Mouse (Mus musculus) MEL (cell line): ENCODE measurements around the gene Slc35d1. TPM values are rescaled to one million over a fixed set of nuclear protein-coding genes. Genes with fewer than 3 reads are reported as not detected.
A peak's percentile ranks its signal among the peaks of the same experiment; 100 is the strongest.

Source experiments
- DNase-seq: peaks from one replicate; pipeline ENCODE4 v3.0.0; 2011; ENCODE audit warnings: low read depth, low spot score
- H3K27ac ChIP-seq: 2 replicates; pipeline ENCODE4 v1.5.1; 2012; ENCODE audit warnings: low read depth, mild to moderate bottlenecking, control low read depth, low read length, moderate library complexity; ENCODE audit not compliant: control insufficient read depth
- H3K27me3 ChIP-seq, 2 experiments: fragments of 150-350 bp in 1 of 2; sonication (generic) in 1 of 2; 2 replicates each; pipeline ENCODE4 v1.6.1; 2012; ENCODE audit warnings: low read length in 2 of 2, mild to moderate bottlenecking in 2 of 2, improper control_type of control experiment in 1 of 2, moderate library complexity in 1 of 2; ENCODE audit not compliant: insufficient read depth in 2 of 2, control insufficient read depth in 1 of 2
- H3K36me3 ChIP-seq, 2 experiments: 2 replicates each; pipeline ENCODE4 v1.6.1; 2012 to 2014; ENCODE audit warnings: low read length in 2 of 2, improper control_type of control experiment in 1 of 2, inconsistent platforms in 1 of 2, mild to moderate bottlenecking in 1 of 2; ENCODE audit not compliant: insufficient read depth in 2 of 2, control insufficient read depth in 1 of 2
- H3K4me1 ChIP-seq, 2 experiments: fragments of 150-350 bp in 1 of 2; sonication (generic) in 1 of 2; 2 replicates each; pipeline ENCODE4 v1.6.1; 2012; ENCODE audit warnings: low read length in 2 of 2, improper control_type of control experiment in 1 of 2, mild to moderate bottlenecking in 1 of 2; ENCODE audit not compliant: insufficient read depth in 2 of 2, control insufficient read depth in 1 of 2
- H3K4me3 ChIP-seq, 2 experiments: fragments of 150-350 bp in 1 of 2; sonication (generic) in 1 of 2; 2 replicates each; pipeline ENCODE4 v1.5.1; 2012; ENCODE audit warnings: low read depth in 2 of 2, low read length in 2 of 2, mild to moderate bottlenecking in 2 of 2, moderate library complexity in 2 of 2, control low read depth in 1 of 2, improper control_type of control experiment in 1 of 2; ENCODE audit not compliant: control insufficient read depth in 1 of 2, insufficient read depth in 1 of 2
- H3K79me2 ChIP-seq: 2 replicates; pipeline ENCODE4 v1.6.1; 2012; ENCODE audit warnings: mild to moderate bottlenecking, low read length, moderate library complexity; ENCODE audit not compliant: control insufficient read depth, poor library complexity, insufficient read depth
- H3K9ac ChIP-seq: 2 replicates; pipeline ENCODE4 v1.6.1; 2012; ENCODE audit warnings: low read depth, mild to moderate bottlenecking, control low read depth, low read length, moderate library complexity; ENCODE audit not compliant: control insufficient read depth, poor library complexity, severe bottlenecking
- H3K9me3 ChIP-seq: fragments of 150-350 bp; sonication (generic); replicated peaks from 2 replicates; pipeline ENCODE4 v1.6.1; 2012; ENCODE audit warnings: mild to moderate bottlenecking, low read length, improper control_type of control experiment, moderate library complexity; ENCODE audit not compliant: insufficient read depth
- BHLHE40 ChIP-seq: IDR thresholded peaks from 2 replicates; pipeline ENCODE4 v1.6.1; 2012; ENCODE audit warnings: low read depth, mild to moderate bottlenecking, inconsistent platforms, low read length, improper control_type of control experiment, borderline replicate concordance
- CHD2 ChIP-seq: IDR thresholded peaks from 2 replicates; pipeline ENCODE4 v1.6.1; 2011; ENCODE audit warnings: low read length, improper control_type of control experiment
- ELF1 ChIP-seq: IDR thresholded peaks from 2 replicates; pipeline ENCODE4 v1.6.1; 2014; ENCODE audit warnings: low read depth, mild to moderate bottlenecking, inconsistent platforms, low read length, improper control_type of control experiment, moderate library complexity
- EP300 ChIP-seq, 2 experiments: IDR thresholded peaks; 2 replicates each; pipeline ENCODE4 v1.6.1; 2011; ENCODE audit warnings: improper control_type of control experiment in 2 of 2, low read length in 2 of 2, low read depth in 1 of 2, mild to moderate bottlenecking in 1 of 2
- ETS1 ChIP-seq: IDR thresholded peaks from 2 replicates; pipeline ENCODE4 v1.6.1; 2012; ENCODE audit warnings: low read depth, mild to moderate bottlenecking, inconsistent platforms, low read length, improper control_type of control experiment, moderate library complexity
- GATA1 ChIP-seq: IDR thresholded peaks from 2 replicates; pipeline ENCODE4 v1.6.1; 2011; ENCODE audit warnings: low read depth, low read length, improper control_type of control experiment
- HCFC1 ChIP-seq: IDR thresholded peaks from 2 replicates; pipeline ENCODE4 v1.6.1; 2012; ENCODE audit warnings: low read depth, mild to moderate bottlenecking, inconsistent platforms, low read length, improper control_type of control experiment, moderate library complexity
- KAT2A ChIP-seq: conservative IDR thresholded peaks from 2 replicates; pipeline ENCODE4 v1.6.1; 2012; ENCODE audit warnings: low read depth, low read length, improper control_type of control experiment, inconsistent platforms
- MAFK ChIP-seq: IDR thresholded peaks from 2 replicates; pipeline ENCODE4 v1.6.1; 2011; ENCODE audit warnings: low read depth, mild to moderate bottlenecking, low read length, improper control_type of control experiment, borderline replicate concordance
- MAX ChIP-seq: IDR thresholded peaks from 2 replicates; pipeline ENCODE4 v1.6.1; 2011; ENCODE audit warnings: low read length, improper control_type of control experiment
- MAZ ChIP-seq: IDR thresholded peaks from 2 replicates; pipeline ENCODE4 v1.6.1; 2012; ENCODE audit warnings: low read depth, mild to moderate bottlenecking, inconsistent platforms, low read length, improper control_type of control experiment
- MEF2A ChIP-seq: IDR thresholded peaks from 2 replicates; pipeline ENCODE4 v1.6.1; 2014; ENCODE audit warnings: low read depth, mild to moderate bottlenecking, inconsistent platforms, low read length, improper control_type of control experiment; ENCODE audit not compliant: poor library complexity, insufficient replicate concordance, severe bottlenecking; ENCODE audit errors: extremely low read depth
- MYB ChIP-seq: IDR thresholded peaks from 2 replicates; pipeline ENCODE4 v1.6.1; 2011; ENCODE audit warnings: mild to moderate bottlenecking, low read depth, low read length, improper control_type of control experiment
- NELFE ChIP-seq: IDR thresholded peaks from 2 replicates; pipeline ENCODE4 v1.6.1; 2011; ENCODE audit warnings: low read depth, low read length, improper control_type of control experiment
- POLR2A ChIP-seq, 2 experiments: IDR thresholded peaks; 2 replicates each; pipeline ENCODE4 v1.6.1; 2011 to 2012; ENCODE audit warnings: low read length in 2 of 2, mild to moderate bottlenecking in 2 of 2, control low read depth in 1 of 2, improper control_type of control experiment in 1 of 2, low read depth in 1 of 2, moderate library complexity in 1 of 2; ENCODE audit not compliant: control insufficient read depth in 1 of 2, insufficient read depth in 1 of 2, poor library complexity in 1 of 2
- POLR2AphosphoS2 ChIP-seq: IDR thresholded peaks from 2 replicates; pipeline ENCODE4 v1.6.1; 2011; ENCODE audit warnings: low read length, improper control_type of control experiment
- SIN3A ChIP-seq: IDR thresholded peaks from 2 replicates; pipeline ENCODE4 v1.6.1; 2012; ENCODE audit warnings: low read length, improper control_type of control experiment, inconsistent platforms
- UBTF ChIP-seq: IDR thresholded peaks from 2 replicates; pipeline ENCODE4 v1.6.1; 2012; ENCODE audit warnings: low read depth, mild to moderate bottlenecking, inconsistent platforms, low read length, improper control_type of control experiment, moderate library complexity, borderline replicate concordance; ENCODE audit not compliant: insufficient read depth
- ZNF384 ChIP-seq: IDR thresholded peaks from 2 replicates; pipeline ENCODE4 v1.6.1; 2012; ENCODE audit warnings: low read depth, mild to moderate bottlenecking, inconsistent platforms, low read length, improper control_type of control experiment
- polyA plus RNA-seq, 2 experiments: library from polyadenylated mRNA; stranded (reverse) in 1 of 2; unstranded in 1 of 2; fragments of >175 nt in 1 of 2; fragments of >200 nt in 1 of 2; gene quantifications; 2 replicates each; pipeline versions ENCODE4 v1.2.1 to v1.2.4; 2012; ENCODE audit warnings: low replicate concordance in 2 of 2, low read depth in 1 of 2; ENCODE audit not compliant: insufficient read length in 2 of 2, insufficient read depth in 1 of 2, missing spikeins in 1 of 2
- total RNA-seq: library from RNA; depleted of rRNA; stranded (reverse); fragments of 300-350 nt; gene quantifications from 2 replicates; pipeline ENCODE4 v1.2.3, GENCODE M21; 2012

Gene Slc35d1
- total and polyA plus RNA-seq, 3 experiments, result 5.0 to 33.7 (median 10.0) TPM

DNA sequence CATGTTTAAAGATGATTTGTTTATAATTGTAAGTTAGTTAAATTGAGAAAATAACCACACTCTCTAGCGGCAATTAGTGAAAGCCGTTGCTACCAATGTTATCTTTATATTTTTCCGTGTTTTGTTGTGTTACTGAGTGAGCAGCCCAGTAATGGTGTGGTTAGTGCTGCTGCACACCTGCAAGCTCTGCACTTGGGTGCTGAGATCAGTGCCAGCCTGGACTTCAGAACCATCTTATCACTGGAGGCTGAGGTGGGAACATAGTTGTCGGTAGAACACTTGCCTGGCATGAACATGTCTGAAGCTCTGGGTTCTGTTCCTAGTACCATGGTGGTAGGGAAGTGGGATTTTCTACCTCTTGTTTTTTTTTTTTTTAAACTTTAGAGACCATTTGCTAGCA is 88.4 kb downstream of the Slc35d1 start:
- H3K79me2 ChIP-seq, result peaks cover 27% of the 10 kb centered on the region
- no peak overlapping the region for H3K27ac ChIP-seq
- no peak overlapping the region for H3K9ac ChIP-seq
- peaks cover 8 to 22% of the 10 kb centered on the region in 2 experiments for H3K36me3 ChIP-seq
- H3K4me1 ChIP-seq, result peaks cover 9 to 11% of the 10 kb centered on the region in 2 experiments
- no peaks in the 10 kb centered on the region for H3K9me3 ChIP-seq
- no peak for TF ChIP-seq MYB
- no peak for TF ChIP-seq MAFK
- no peak for TF ChIP-seq EP300 (IDR thresholded peaks at IDR 0.05; ENCODE audit: low read depth in 1 of 2, low read length in 2 of 2)
- no peak for TF ChIP-seq MEF2A
- no peak for TF ChIP-seq CHD2
- TF ChIP-seq GATA1, result no peak
- TF ChIP-seq POLR2AphosphoS2, result no peak
- no peak for TF ChIP-seq MAX
- TF ChIP-seq ETS1, result no peak
- no peak overlapping the region for H3K4me3 ChIP-seq
- no peaks in the 10 kb centered on the region for H3K27me3 ChIP-seq
- no peak for DNase-seq

DNA sequence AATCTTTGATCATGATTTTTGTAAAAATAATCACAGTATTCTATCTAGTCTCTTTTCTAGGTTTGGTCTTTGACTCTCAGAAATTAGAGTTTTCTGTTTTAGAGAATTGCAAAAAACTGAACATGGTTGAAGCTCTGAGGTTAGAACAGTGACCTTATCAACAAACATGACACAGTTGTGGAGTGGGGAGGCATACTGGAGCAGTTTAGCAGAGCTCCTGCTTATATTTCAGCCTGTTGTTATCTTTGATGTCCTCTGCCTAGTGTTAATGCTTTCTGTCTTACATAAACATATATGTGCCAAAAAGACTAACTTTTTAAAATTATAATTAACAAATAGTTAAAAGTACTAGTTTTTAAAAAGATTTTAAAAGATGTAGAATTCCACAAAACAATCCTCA is 91.4 kb downstream of the Slc35d1 start:
- H3K79me2 ChIP-seq, result peaks cover 40% of the 10 kb centered on the region
- H3K4me3 ChIP-seq, result no peak overlapping the region; a peak in 1 of 4 replicates
- H3K36me3 ChIP-seq, result peaks cover 0 to 33% of the 10 kb centered on the region in 2 experiments; a peak in 3 of 4 replicates
- peak; percentile 42; the same call in 1 of the 2 replicates for TF ChIP-seq ETS1
- no peak for TF ChIP-seq HCFC1
- peak; percentile 54 for TF ChIP-seq SIN3A
- TF ChIP-seq EP300 (IDR thresholded peaks at IDR 0.05; ENCODE audit: low read depth in 1 of 2, low read length in 2 of 2), result peak in 1 of 2 experiments; percentile 67; a peak in 1 of 4 replicates
- peak; percentile 44; the same call in 1 of the 2 replicates for TF ChIP-seq ZNF384
- peak; percentile 55 for TF ChIP-seq GATA1
- no peak overlapping the region for H3K27ac ChIP-seq
- no peaks in the 10 kb centered on the region for H3K9me3 ChIP-seq
- H3K4me1 ChIP-seq, result peaks cover 11 to 13% of the 10 kb centered on the region in 2 experiments
- no peak overlapping the region for H3K9ac ChIP-seq
- DNase-seq, result peak; percentile 61
- no peaks in the 10 kb centered on the region for H3K27me3 ChIP-seq

DNA sequence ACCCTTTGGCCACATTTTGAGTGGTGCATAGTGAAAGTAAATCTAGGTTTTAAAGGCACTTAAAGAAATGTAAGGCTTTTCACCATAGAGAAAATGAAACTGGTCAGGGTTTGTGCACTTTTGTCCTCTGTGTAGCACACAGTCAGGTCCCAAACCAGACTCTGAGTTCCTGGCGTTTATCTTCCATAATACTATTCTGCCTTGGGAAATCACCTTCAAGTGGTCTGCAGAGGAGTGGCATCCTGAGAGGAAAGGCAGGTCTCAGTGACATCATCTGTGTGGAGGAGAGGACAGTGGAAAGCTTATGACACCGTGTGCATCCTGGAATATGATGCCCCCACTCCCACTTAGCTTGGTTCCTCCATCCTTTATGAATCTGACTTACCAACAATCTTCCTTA is 91.9 kb downstream of the Slc35d1 start:
- peaks cover 39% of the 10 kb centered on the region for H3K79me2 ChIP-seq
- TF ChIP-seq MAZ (no peak), GATA1 (no peak), EP300 (IDR thresholded peaks at IDR 0.05; ENCODE audit: low read depth in 1 of 2, low read length in 2 of 2) (no peak), UBTF (no peak), ELF1 (no peak), BHLHE40 (no peak), MYB (no peak), KAT2A (no peak), ETS1 (no peak), POLR2A (IDR thresholded peaks at IDR 0.05; ENCODE audit: control insufficient read depth in 1 of 2, insufficient read depth in 1 of 2, low read depth in 1 of 2, low read length in 2 of 2, poor library complexity in 1 of 2) (no peak), SIN3A (no peak), CHD2 (no peak), MAX (no peak), NELFE (no peak), ZNF384 (no peak)
- H3K36me3 ChIP-seq, result peaks cover 0 to 34% of the 10 kb centered on the region in 2 experiments; a peak in 2 of 4 replicates
- no peaks in the 10 kb centered on the region for H3K27me3 ChIP-seq
- H3K4me1 ChIP-seq, result peaks cover 13 to 14% of the 10 kb centered on the region in 2 experiments
- H3K9me3 ChIP-seq, result no peaks in the 10 kb centered on the region
- H3K9ac ChIP-seq, result no peak overlapping the region
- DNase-seq, result no peak
- no peak overlapping the region; a peak in 1 of 4 replicates for H3K4me3 ChIP-seq
- no peak overlapping the region for H3K27ac ChIP-seq
